Mouse (Mus musculus): ENCODE data around the gene Zbtb37. TPM values are rescaled to one million over a fixed set of nuclear protein-coding genes. Genes with fewer than 3 reads are reported as not detected.

The Zbtb37 gene
- total and polyA plus RNA-seq, 3 experiments = 0.21 to 11.1 (median 8.5) TPM

- no peak for ATAC-seq (ENCODE audit: extremely low read depth, insufficient number of reproducible peaks, low FRiP score, poor library complexity, severe bottlenecking)
- H3K9me3 ChIP-seq (replicated peaks) = no peaks in the 10 kb centered on the region
- H3K4me3 ChIP-seq (ENCODE audit: low read depth, low read length) = no peak overlapping the region
- H3K4me1 ChIP-seq (ENCODE audit: insufficient read depth, low read depth, low read length) = no peaks in the 10 kb centered on the region
- H3K36me3 ChIP-seq (replicated peaks) = peaks cover 41% of the 10 kb centered on the region
- DNase-seq (ENCODE audit: low spot score) = no peak
- no peak for TF ChIP-seq GATA1 (IDR thresholded peaks at IDR 0.05; ENCODE audit: borderline replicate concordance, low read length)
- no peak for TF ChIP-seq CTCF (IDR thresholded peaks at IDR 0.05; ENCODE audit: low read depth, low read length)
- TF ChIP-seq GATA2 (IDR thresholded peaks at IDR 0.05; ENCODE audit: borderline replicate concordance, low read depth, low read length) = no peak
- TF ChIP-seq TAL1 (conservative IDR thresholded peaks at IDR 0.05; ENCODE audit: low read depth, low read length) = no peak
- TF ChIP-seq POLR2AphosphoS5 (IDR thresholded peaks at IDR 0.05; ENCODE audit: insufficient replicate concordance, low read depth, low read length) = no peak
- no peaks in the 10 kb centered on the region for H3K27me3 ChIP-seq (ENCODE audit: insufficient read depth, low read length)
Observed at GRCm38 (mm10) chr1:161006471-161006870, 28.2 kb downstream of the Zbtb37 start.

- no peak for TF ChIP-seq GATA1 (IDR thresholded peaks at IDR 0.05; ENCODE audit: borderline replicate concordance, low read length)
- no peak for TF ChIP-seq TAL1 (conservative IDR thresholded peaks at IDR 0.05; ENCODE audit: low read depth, low read length)
- no peak for TF ChIP-seq CTCF (IDR thresholded peaks at IDR 0.05; ENCODE audit: low read depth, low read length)
- no peak for TF ChIP-seq GATA2 (IDR thresholded peaks at IDR 0.05; ENCODE audit: borderline replicate concordance, low read depth, low read length)
- TF ChIP-seq POLR2AphosphoS5 (IDR thresholded peaks at IDR 0.05; ENCODE audit: insufficient replicate concordance, low read depth, low read length) = no peak
- Histone ChIP-seq H3K4me1 (ENCODE audit: insufficient read depth, low read depth, low read length) (no peaks in the 10 kb centered on the region), H3K27me3 (ENCODE audit: insufficient read depth, low read length) (no peaks in the 10 kb centered on the region), H3K9me3 (replicated peaks) (no peaks in the 10 kb centered on the region), H3K4me3 (ENCODE audit: low read depth, low read length) (no peak overlapping the region), H3K36me3 (replicated peaks) (peaks cover 39% of the 10 kb centered on the region)
- ATAC-seq (ENCODE audit: extremely low read depth, insufficient number of reproducible peaks, low FRiP score, poor library complexity, severe bottlenecking) = no peak
- no peak for DNase-seq (ENCODE audit: low spot score)
Observed at GRCm38 (mm10) chr1:161005526-161005925, 29.1 kb downstream of the Zbtb37 start.

- Histone ChIP-seq H3K36me3 (replicated peaks) (peaks cover 39% of the 10 kb centered on the region), H3K4me1 (ENCODE audit: insufficient read depth, low read depth, low read length) (no peaks in the 10 kb centered on the region), H3K27me3 (ENCODE audit: insufficient read depth, low read length) (no peaks in the 10 kb centered on the region), H3K4me3 (ENCODE audit: low read depth, low read length) (no peak overlapping the region), H3K9me3 (replicated peaks) (no peaks in the 10 kb centered on the region)
- DNase-seq (ENCODE audit: low spot score) (no peak), ATAC-seq (ENCODE audit: extremely low read depth, insufficient number of reproducible peaks, low FRiP score, poor library complexity, severe bottlenecking) (no peak)
- TF ChIP-seq POLR2AphosphoS5 (IDR thresholded peaks at IDR 0.05; ENCODE audit: insufficient replicate concordance, low read depth, low read length) (no peak), GATA2 (IDR thresholded peaks at IDR 0.05; ENCODE audit: borderline replicate concordance, low read depth, low read length) (no peak), TAL1 (conservative IDR thresholded peaks at IDR 0.05; ENCODE audit: low read depth, low read length) (no peak), CTCF (IDR thresholded peaks at IDR 0.05; ENCODE audit: low read depth, low read length) (no peak), GATA1 (IDR thresholded peaks at IDR 0.05; ENCODE audit: borderline replicate concordance, low read length) (no peak)
Observed at GRCm38 (mm10) chr1:161004942-161005341, 29.7 kb downstream of the Zbtb37 start.

GRCm38 (mm10) chr1:160993851-160994250 is 40.8 kb downstream of the Zbtb37 start:
- Histone ChIP-seq H3K27me3 (ENCODE audit: insufficient read depth, low read length) (peaks cover 19% of the 10 kb centered on the region), H3K4me3 (ENCODE audit: low read depth, low read length) (no peak overlapping the region), H3K4me1 (ENCODE audit: insufficient read depth, low read depth, low read length) (peaks cover 3% of the 10 kb centered on the region; the same call in 1 of the 2 replicates), H3K36me3 (replicated peaks) (no peaks in the 10 kb centered on the region), H3K9me3 (replicated peaks) (no peaks in the 10 kb centered on the region)
- TF ChIP-seq CTCF (IDR thresholded peaks at IDR 0.05; ENCODE audit: low read depth, low read length) (no peak), TAL1 (conservative IDR thresholded peaks at IDR 0.05; ENCODE audit: low read depth, low read length) (no peak), GATA1 (IDR thresholded peaks at IDR 0.05; ENCODE audit: borderline replicate concordance, low read length) (no peak), POLR2AphosphoS5 (IDR thresholded peaks at IDR 0.05; ENCODE audit: insufficient replicate concordance, low read depth, low read length) (no peak), GATA2 (IDR thresholded peaks at IDR 0.05; ENCODE audit: borderline replicate concordance, low read depth, low read length) (no peak)
- no peak for DNase-seq (ENCODE audit: low spot score)
- no peak for ATAC-seq (ENCODE audit: extremely low read depth, insufficient number of reproducible peaks, low FRiP score, poor library complexity, severe bottlenecking)

GRCm38 (mm10) chr1:160989395-160989794 is 45.3 kb downstream of the Zbtb37 start:
- Histone ChIP-seq H3K4me1 (ENCODE audit: insufficient read depth, low read depth, low read length) (peaks cover 3% of the 10 kb centered on the region; the same call in 1 of the 2 replicates), H3K4me3 (ENCODE audit: low read depth, low read length) (no peak overlapping the region), H3K27me3 (ENCODE audit: insufficient read depth, low read length) (peaks cover 28% of the 10 kb centered on the region), H3K9me3 (replicated peaks) (no peaks in the 10 kb centered on the region), H3K36me3 (replicated peaks) (no peaks in the 10 kb centered on the region)
- DNase-seq (ENCODE audit: low spot score) (no peak), ATAC-seq (ENCODE audit: extremely low read depth, insufficient number of reproducible peaks, low FRiP score, poor library complexity, severe bottlenecking) (no peak)
- TF ChIP-seq POLR2AphosphoS5 (IDR thresholded peaks at IDR 0.05; ENCODE audit: insufficient replicate concordance, low read depth, low read length) = no peak

- ATAC-seq (ENCODE audit: extremely low read depth, insufficient number of reproducible peaks, low FRiP score, poor library complexity, severe bottlenecking) = no peak
- peaks cover 3% of the 10 kb centered on the region; the same call in 1 of the 2 replicates for H3K4me1 ChIP-seq (ENCODE audit: insufficient read depth, low read depth, low read length)
- no peak for DNase-seq (ENCODE audit: low spot score)
- peaks cover 25% of the 10 kb centered on the region for H3K27me3 ChIP-seq (ENCODE audit: insufficient read depth, low read length)
- no peaks in the 10 kb centered on the region for H3K9me3 ChIP-seq (replicated peaks)
- peaks cover under 1% of the 10 kb centered on the region for H3K36me3 ChIP-seq (replicated peaks)
- no peak for TF ChIP-seq GATA2 (IDR thresholded peaks at IDR 0.05; ENCODE audit: borderline replicate concordance, low read depth, low read length)
- TF ChIP-seq CTCF (IDR thresholded peaks at IDR 0.05; ENCODE audit: low read depth, low read length) = no peak
- TF ChIP-seq GATA1 (IDR thresholded peaks at IDR 0.05; ENCODE audit: borderline replicate concordance, low read length) = no peak
- TF ChIP-seq TAL1 (conservative IDR thresholded peaks at IDR 0.05; ENCODE audit: low read depth, low read length) = no peak
- TF ChIP-seq POLR2AphosphoS5 (IDR thresholded peaks at IDR 0.05; ENCODE audit: insufficient replicate concordance, low read depth, low read length) = no peak
- H3K4me3 ChIP-seq (ENCODE audit: low read depth, low read length) = no peak overlapping the region
Observed at GRCm38 (mm10) chr1:160986881-160987635, 47.6 kb downstream of the Zbtb37 start.
